Mouse (Mus musculus) brain, embryonic 14.5 days (tissue): ENCODE measurements around the gene Espl1.

Experiments
- CTCF ChIP-seq: fragments of 200-500 bp; IDR thresholded peaks from 2 replicates; pipeline ENCODE4 v1.5.1; 2012; ENCODE audit warnings: inconsistent platforms, mild to moderate bottlenecking, moderate library complexity, borderline replicate concordance; ENCODE audit not compliant: insufficient read depth, insufficient read length; ENCODE audit errors: extremely low read depth
- POLR2A ChIP-seq: fragments of 200-500 bp; IDR thresholded peaks from 2 replicates; pipeline ENCODE4 v1.6.1; 2012; ENCODE audit warnings: mild to moderate bottlenecking, inconsistent platforms, borderline replicate concordance; ENCODE audit not compliant: poor library complexity, insufficient read depth, insufficient read length, severe bottlenecking; ENCODE audit errors: extremely low read depth

GRCm38 (mm10) chr15:102287395-102287794 lies 8.7 kb upstream of the Espl1 start:
- TF ChIP-seq CTCF (peak; percentile 38; the same call in 1 of the 2 replicates), POLR2A (no peak)
